Mouse (Mus musculus) liver, postnatal 0 days (tissue): ENCODE results near the gene She. TPM values are rescaled to one million over a fixed set of nuclear protein-coding genes. Genes with fewer than 3 reads are reported as not detected.

Experiments used
- ATAC-seq: fragments of 200-750 bp; cut with Nextera tagmentation; 2 replicates; pipeline ENCODE4 v1.8.0; 2017; ENCODE audit warnings: mild to moderate bottlenecking, moderate library complexity
- DNase-seq: peaks from one replicate; pipeline ENCODE4 v3.0.0-alpha.2; 2016
- H3K27ac ChIP-seq: fragments of 300-500 bp; sonication (generic); 2 replicates; pipeline ENCODE4 v1.5.1; 2014; ENCODE audit warnings: antibody characterized with exemption, moderate library complexity, mild to moderate bottlenecking, low read depth
- H3K27me3 ChIP-seq: fragments of 300-500 bp; sonication (generic); 2 replicates; pipeline ENCODE4 v1.6.1; 2014; ENCODE audit warnings: low read length, control low read depth, mixed read lengths; ENCODE audit not compliant: insufficient read depth
- H3K36me3 ChIP-seq: fragments of 300-500 bp; sonication (generic); replicated peaks from 2 replicates; pipeline ENCODE4 v1.6.1; 2014; ENCODE audit warnings: mild to moderate bottlenecking, control low read depth, low read length, moderate library complexity, mixed read lengths; ENCODE audit not compliant: insufficient read depth
- H3K4me1 ChIP-seq: fragments of 300-500 bp; sonication (generic); 2 replicates; pipeline ENCODE4 v1.6.1; 2014; ENCODE audit warnings: antibody characterized with exemption, mild to moderate bottlenecking, control low read depth; ENCODE audit not compliant: insufficient read depth
- H3K4me2 ChIP-seq: fragments of 300-500 bp; sonication (generic); 2 replicates; pipeline ENCODE4 v1.6.1; 2014; ENCODE audit warnings: low read depth, mild to moderate bottlenecking, low read length, moderate library complexity, mixed read lengths
- H3K4me3 ChIP-seq: fragments of 300-500 bp; sonication (generic); 2 replicates; pipeline ENCODE4 v1.5.1; 2014; ENCODE audit warnings: low read depth, low read length
- H3K9ac ChIP-seq: fragments of 300-500 bp; sonication (generic); replicated peaks from 2 replicates; pipeline ENCODE4 v1.6.1; 2014; ENCODE audit warnings: mild to moderate bottlenecking, moderate library complexity
- H3K9me3 ChIP-seq: fragments of 300-500 bp; sonication (generic); 2 replicates; pipeline ENCODE4 v1.6.1; 2016; ENCODE audit warnings: mild to moderate bottlenecking, control low read depth, low read length, mixed read lengths
- CTCF ChIP-seq: sonication (generic); IDR thresholded peaks from 2 replicates; pipeline ENCODE4 v1.5.1; 2016; ENCODE audit warnings: antibody characterized with exemption, low read depth
- EP300 ChIP-seq: IDR thresholded peaks from 2 replicates; pipeline ENCODE4 v1.6.1; 2016; ENCODE audit warnings: antibody characterized with exemption, low read depth, mild to moderate bottlenecking
- WGBS: fragments of 180-500 bp; shearing (Covaris S2); extraction: QIAGEN DNeasy Blood & Tissue Kit; methylation state at CpG from one replicate; pipeline ENCODE4 v1.1.7; 2014; ENCODE audit not compliant: insufficient replicate concordance; 5-methylcytosine and 5-hydroxymethylcytosine counted together
- polyA plus RNA-seq: library from polyadenylated mRNA; unstranded; fragments of >200 nt; fragmentation: Nextera tagmentation; extraction: Ambion mirVana; gene quantifications from 2 replicates; pipeline ENCODE4 v1.2.1, GENCODE M21; 2015

The She gene
- polyA plus RNA-seq, 1 experiment from 2014 or later = 1.00 TPM

GRCm38 (mm10) chr3:89853752-89854151 is 22.6 kb downstream of the She start:
- TF ChIP-seq CTCF (no peak), EP300 (peak; percentile 26; the same call in 1 of the 2 replicates)
- no peak overlapping the region for H3K4me3 ChIP-seq
- H3K4me1 ChIP-seq = no peaks in the 10 kb centered on the region
- no peak overlapping the region for H3K4me2 ChIP-seq
- peak; percentile 45; the same call in 1 of the 2 replicates for ATAC-seq
- H3K9me3 ChIP-seq = no peaks in the 10 kb centered on the region
- H3K36me3 ChIP-seq = no peaks in the 10 kb centered on the region
- H3K27me3 ChIP-seq = no peaks in the 10 kb centered on the region
- H3K27ac ChIP-seq = no peak overlapping the region
- DNase-seq = no peak
- H3K9ac ChIP-seq = no peak overlapping the region
- 43% methylated on average over 5 of the region's 5 CpGs for WGBS

- TF ChIP-seq CTCF = peak; percentile 62
- TF ChIP-seq EP300 = no peak
- peak; percentile 36 for DNase-seq
- Histone ChIP-seq H3K27ac (no peak overlapping the region), H3K36me3 (no peaks in the 10 kb centered on the region), H3K4me1 (peaks cover 4% of the 10 kb centered on the region; the same call in 1 of the 2 replicates), H3K9me3 (no peaks in the 10 kb centered on the region), H3K27me3 (no peaks in the 10 kb centered on the region), H3K4me2 (no peak overlapping the region), H3K4me3 (no peak overlapping the region), H3K9ac (no peak overlapping the region)
- WGBS = 78% methylated on average over 3 of the region's 3 CpGs
- ATAC-seq = no peak
These were observed 26.2 kb downstream of the She start for GRCm38 (mm10) chr3:89857353-89857752.

GRCm38 (mm10) chr3:89858123-89858522 is 27.0 kb downstream of the She start:
- Histone ChIP-seq H3K36me3 (no peaks in the 10 kb centered on the region), H3K4me2 (no peak overlapping the region), H3K4me1 (peaks cover 4% of the 10 kb centered on the region; the same call in 1 of the 2 replicates), H3K9ac (no peak overlapping the region), H3K4me3 (no peak overlapping the region), H3K27ac (no peak overlapping the region), H3K9me3 (no peaks in the 10 kb centered on the region), H3K27me3 (no peaks in the 10 kb centered on the region)
- ATAC-seq (peak; percentile 26; the same call in 1 of the 2 replicates), DNase-seq (no peak)
- TF ChIP-seq CTCF (peak; percentile 90), EP300 (no peak)
- WGBS = 14% methylated on average over 4 of the region's 4 CpGs

- Histone ChIP-seq H3K4me2 (no peak overlapping the region), H3K9me3 (no peaks in the 10 kb centered on the region), H3K36me3 (no peaks in the 10 kb centered on the region), H3K4me1 (peaks cover 6% of the 10 kb centered on the region; the same call in 1 of the 2 replicates), H3K27ac (no peak overlapping the region), H3K27me3 (no peaks in the 10 kb centered on the region), H3K9ac (no peak overlapping the region), H3K4me3 (no peak overlapping the region)
- DNase-seq (no peak), ATAC-seq (no peak)
- 67% methylated on average over 8 of the region's 8 CpGs for WGBS
- no peak for TF ChIP-seq EP300
- no peak for TF ChIP-seq CTCF
These were observed 27.7 kb downstream of the She start for GRCm38 (mm10) chr3:89858888-89859287.

GRCm38 (mm10) chr3:89859936-89860335 is 28.8 kb downstream of the She start:
- DNase-seq (no peak), ATAC-seq (no peak)
- H3K4me3 ChIP-seq = no peak overlapping the region
- TF ChIP-seq CTCF (0 out of 2 replicates have a peak, but pooled peaks have one; percentile 3), EP300 (no peak)
- no peaks in the 10 kb centered on the region for H3K9me3 ChIP-seq
- WGBS = 52% methylated on average over 3 of the region's 3 CpGs
- H3K4me2 ChIP-seq = no peak overlapping the region
- H3K4me1 ChIP-seq = peaks cover 14% of the 10 kb centered on the region
- H3K27ac ChIP-seq = no peak overlapping the region
- H3K27me3 ChIP-seq = no peaks in the 10 kb centered on the region
- H3K9ac ChIP-seq = no peak overlapping the region
- no peaks in the 10 kb centered on the region for H3K36me3 ChIP-seq

- H3K4me3 ChIP-seq = no peak overlapping the region
- H3K27me3 ChIP-seq = no peaks in the 10 kb centered on the region
- H3K4me1 ChIP-seq = peaks cover 18% of the 10 kb centered on the region
- H3K9me3 ChIP-seq = no peaks in the 10 kb centered on the region
- no peak overlapping the region for H3K9ac ChIP-seq
- H3K27ac ChIP-seq = no peak overlapping the region
- DNase-seq = no peak
- WGBS = 63% methylated on average over 3 of the region's 3 CpGs
- H3K4me2 ChIP-seq = no peak overlapping the region
- no peak for ATAC-seq
- H3K36me3 ChIP-seq = no peaks in the 10 kb centered on the region
- no peak for TF ChIP-seq CTCF
- TF ChIP-seq EP300 = no peak
These were observed 29.2 kb downstream of the She start for GRCm38 (mm10) chr3:89860343-89860742.
